Mouse (Mus musculus) spleen, adult 2 months (tissue): ENCODE data around the gene Galns.

Source experiments
- CTCF ChIP-seq: fragments of 200-500 bp; IDR thresholded peaks from 2 replicates; pipeline ENCODE4 v1.5.1; 2011; ENCODE audit warnings: mild to moderate bottlenecking, inconsistent platforms; ENCODE audit not compliant: insufficient read depth, insufficient read length, insufficient replicate concordance; ENCODE audit errors: extremely low read depth
- POLR2A ChIP-seq: fragments of 200-500 bp; IDR thresholded peaks from 2 replicates; pipeline ENCODE4 v1.6.1; 2011; ENCODE audit warnings: low read depth, low read length, inconsistent platforms

DNA sequence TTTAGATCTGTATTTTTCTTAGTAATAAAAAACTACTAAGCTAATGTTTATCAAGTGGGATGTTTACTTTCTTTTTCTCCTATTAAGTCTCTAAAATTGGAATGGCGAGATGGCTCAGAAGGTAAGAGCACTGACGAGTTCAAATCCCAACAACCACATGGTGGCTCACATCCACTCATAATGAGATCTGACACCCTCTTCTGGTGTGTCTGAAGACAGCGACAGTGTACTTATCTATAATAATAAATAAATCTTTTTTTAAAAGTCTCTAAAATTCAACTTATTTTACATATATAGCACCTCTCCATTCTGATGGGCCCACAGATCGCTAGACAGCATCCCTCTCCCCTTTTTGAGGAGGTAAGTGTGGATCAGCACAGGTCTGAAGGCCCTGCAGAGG, 1.1 kb downstream of the Galns start:
- TF ChIP-seq POLR2A (no peak), CTCF (no peak)
